Mouse (Mus musculus) lung, adult 18-20 months (tissue): ENCODE results near the gene Slmap.
A peak's percentile ranks its signal among the peaks of the same experiment; 100 is the strongest.
"Not testable (repeated sequence)": the region's sequence is repeated elsewhere in the genome, so short reads cannot be mapped to it uniquely, and the experiment has no call there.

Source experiments
- DNase-seq, 2 experiments: peaks; one replicate each; pipeline ENCODE4 v3.0.0; 2022; ENCODE audit warnings: mixed read lengths in 2 of 2

Gene Slmap

DNA sequence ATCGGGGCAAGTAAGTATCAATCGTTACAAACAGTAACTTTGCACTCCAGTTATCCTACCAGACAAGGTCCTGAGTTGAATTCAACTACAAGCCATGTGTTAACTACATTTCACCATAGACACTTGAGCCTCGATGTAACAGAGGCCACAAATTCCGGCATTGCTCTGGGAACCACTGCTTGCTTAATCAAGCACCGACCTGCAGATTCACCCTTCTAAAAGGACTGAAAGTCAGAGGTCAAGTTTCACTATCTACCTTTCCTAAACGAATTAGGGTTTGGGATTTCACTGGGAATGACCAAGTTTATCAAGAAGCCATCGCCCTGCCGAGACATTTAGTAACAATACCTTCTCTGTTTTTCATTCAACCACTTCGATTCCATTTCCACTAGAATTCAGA, 2.0 kb downstream of the Slmap start:
- DNase-seq = peak in 1 of 2 experiments; percentile 21

DNA sequence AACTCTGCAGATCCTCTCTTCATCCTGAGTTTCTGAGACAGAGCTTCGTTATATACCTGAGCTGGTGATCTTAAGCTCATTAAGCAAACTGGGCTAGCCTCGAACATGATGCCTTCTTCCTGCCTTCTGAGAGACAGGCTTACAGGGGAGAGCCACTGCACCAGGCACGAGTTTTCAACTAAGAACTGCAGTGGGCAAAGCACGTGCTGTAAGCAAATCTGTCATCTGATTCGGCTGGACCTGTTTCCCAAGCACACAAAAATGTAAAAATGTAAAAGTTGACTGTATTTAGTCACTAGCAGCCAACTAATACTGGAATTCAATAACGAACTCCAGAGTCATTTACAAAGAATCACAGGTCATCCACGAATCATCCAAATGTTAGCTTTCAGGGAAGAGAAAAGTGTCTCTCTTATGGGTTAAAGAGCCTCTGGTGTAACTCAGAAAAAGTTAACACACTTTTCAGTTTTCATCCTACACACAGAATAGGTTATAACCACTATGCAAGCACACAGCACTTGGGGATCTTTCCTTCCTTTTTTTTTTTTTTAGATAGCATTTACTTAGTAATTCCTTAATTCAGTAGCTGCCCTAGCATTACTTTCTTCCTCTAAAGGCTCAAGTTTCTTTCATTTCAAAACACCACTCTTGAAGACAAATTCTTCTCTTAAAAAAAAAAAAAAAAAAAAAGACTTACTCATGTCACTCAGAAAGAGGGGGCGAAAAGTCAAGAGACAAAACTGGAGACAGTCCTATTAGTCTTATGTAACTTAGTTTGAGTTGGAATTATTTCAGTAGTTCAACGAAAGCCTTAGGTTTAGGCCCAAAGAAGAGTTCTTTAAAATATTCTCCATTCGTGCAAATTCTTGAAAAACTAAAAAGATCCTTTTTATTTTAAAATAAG, 3.1 kb downstream of the Slmap start:
- no peak for DNase-seq

- peak in 1 of 2 experiments; percentile 33 for DNase-seq
Measured at GRCm38 (mm10) chr14:26530350-26530749, 4.4 kb downstream of the Slmap start.

GRCm38 (mm10) chr14:26528296-26528695, 6.4 kb downstream of the Slmap start:
- DNase-seq = no peak

- DNase-seq = no peak
Measured at GRCm38 (mm10) chr14:26525955-26526354, 8.8 kb downstream of the Slmap start.

- no peak for DNase-seq
Measured at GRCm38 (mm10) chr14:26523082-26523481, 11.6 kb downstream of the Slmap start.

DNA sequence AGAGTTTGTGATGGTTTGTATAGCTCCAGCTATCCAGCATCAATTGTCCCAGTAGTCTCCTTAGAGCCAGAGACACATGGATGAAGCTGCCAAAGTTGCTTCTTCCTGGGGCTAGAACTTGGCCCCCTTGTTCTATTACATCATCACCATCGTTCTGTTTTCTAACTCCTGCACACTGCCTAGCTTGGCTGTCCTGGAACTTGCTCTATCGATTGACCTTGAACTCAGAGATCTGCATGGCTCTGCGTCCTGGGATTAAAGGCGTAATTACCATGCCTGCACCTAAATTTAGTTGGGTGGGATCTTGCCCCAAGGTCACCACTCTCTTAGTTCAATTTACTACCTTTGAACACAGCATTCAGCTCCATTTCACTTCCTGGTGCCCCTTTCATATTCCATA, 14.9 kb downstream of the Slmap start:
- no peak for DNase-seq

DNA sequence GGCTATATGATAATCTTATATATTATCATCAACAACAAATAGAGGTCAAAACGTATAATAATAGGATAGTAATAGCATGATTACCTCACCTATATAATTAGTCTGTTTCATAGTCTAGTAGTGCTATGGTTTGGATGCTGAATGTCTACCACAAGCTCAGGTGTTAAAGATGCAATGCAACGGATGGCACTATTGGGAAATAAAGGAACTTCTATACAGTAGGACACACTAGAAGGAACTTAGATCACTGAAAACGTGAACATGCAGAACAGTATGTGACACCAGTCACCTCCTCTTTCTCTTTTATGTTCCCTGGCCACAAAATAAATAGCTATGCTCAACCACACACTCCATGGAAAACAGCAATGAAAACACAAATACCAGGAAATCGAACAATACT, 16.9 kb downstream of the Slmap start:
- DNase-seq = no peak

- not testable (repeated sequence) for DNase-seq
Measured at GRCm38 (mm10) chr14:26516232-26516631, 18.5 kb downstream of the Slmap start.

- no peak for DNase-seq
Measured at GRCm38 (mm10) chr14:26515802-26516201, 18.9 kb downstream of the Slmap start.

- no peak for DNase-seq
Measured at GRCm38 (mm10) chr14:26510545-26510944, 24.2 kb downstream of the Slmap start.

GRCm38 (mm10) chr14:26508150-26508549, 26.6 kb downstream of the Slmap start:
- no peak for DNase-seq

DNA sequence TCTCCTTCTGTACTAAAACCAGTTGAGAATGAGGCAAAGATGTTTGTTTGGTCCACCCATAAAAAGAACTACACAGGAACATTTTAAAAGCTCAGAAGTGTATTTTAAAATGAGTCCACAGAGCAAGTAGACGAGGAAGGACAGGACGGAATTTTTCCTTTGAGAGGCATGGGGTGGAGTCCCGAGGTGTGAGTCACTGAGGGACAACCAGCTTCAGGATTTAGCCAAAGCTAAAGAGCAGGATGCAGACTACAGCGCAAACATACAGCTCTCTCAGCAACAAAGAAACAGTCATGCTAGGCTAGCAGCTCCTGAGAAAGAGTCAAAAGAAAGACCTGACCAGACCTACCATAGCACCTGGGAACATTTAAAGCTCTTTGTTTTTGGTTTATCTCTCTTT, 27.4 kb downstream of the Slmap start:
- DNase-seq = peak; percentile 24 to 48

DNA sequence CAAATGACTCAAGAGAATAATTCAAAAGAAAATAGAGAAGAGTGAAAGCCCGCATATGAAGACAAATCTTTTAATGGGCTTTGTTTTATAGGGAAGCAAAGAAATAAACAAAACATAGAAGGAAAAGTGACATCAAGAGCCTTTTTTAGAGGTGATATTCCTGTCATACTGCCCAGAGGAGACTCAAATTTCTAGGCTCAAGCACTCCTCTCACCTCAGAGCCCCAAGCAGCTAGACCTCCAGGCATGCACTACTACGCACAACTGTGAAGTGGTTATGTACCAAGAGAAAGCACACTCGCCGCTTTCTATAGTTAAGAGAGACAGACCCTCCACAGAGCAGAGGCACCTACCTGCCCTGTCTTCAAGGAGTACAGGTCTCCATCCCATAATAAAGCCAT, 30.2 kb downstream of the Slmap start:
- no peak for DNase-seq

GRCm38 (mm10) chr14:26500136-26500933, 34.4 kb downstream of the Slmap start:
- DNase-seq = no peak

DNA sequence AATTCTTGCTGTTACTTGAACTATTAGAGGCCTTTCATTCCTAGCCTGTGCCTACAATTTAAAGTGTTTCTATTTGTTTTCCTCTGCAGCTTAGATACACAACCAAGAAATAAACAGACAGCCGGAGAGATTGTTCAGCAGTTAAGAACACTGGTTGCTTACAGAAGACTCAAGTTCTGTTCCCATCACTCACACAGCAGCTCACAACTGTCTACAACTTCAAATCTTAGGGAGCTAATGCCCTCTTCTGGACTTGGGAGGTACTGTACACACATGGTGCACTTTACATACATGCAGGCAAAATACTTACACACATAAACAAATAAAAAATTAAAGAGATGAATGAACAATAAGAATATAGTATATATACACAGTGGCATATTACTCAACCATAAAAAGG, 39.7 kb downstream of the Slmap start:
- no peak for DNase-seq

DNA sequence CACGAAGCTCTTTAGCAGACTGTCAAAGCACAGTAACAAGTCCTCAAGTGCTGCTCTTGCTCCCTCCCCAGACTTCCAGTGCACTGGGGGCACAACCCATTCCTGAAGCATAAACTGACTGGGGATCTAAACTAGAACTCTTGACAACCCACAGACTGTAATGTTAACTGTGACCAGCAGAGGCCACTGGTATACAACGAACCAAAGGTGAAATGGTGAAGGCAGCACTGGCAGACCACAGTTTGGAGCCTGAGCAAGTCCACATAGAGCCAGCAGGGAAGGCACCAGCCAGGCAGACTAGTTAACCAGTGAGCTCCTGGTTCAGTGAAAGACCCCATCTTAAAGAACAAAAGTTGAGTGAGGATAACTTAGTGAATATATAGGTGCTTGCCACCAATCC, 43.6 kb downstream of the Slmap start:
- peak; percentile 73 to 77 for DNase-seq

GRCm38 (mm10) chr14:26488329-26489020, 46.3 kb downstream of the Slmap start:
- peak in 1 of 2 experiments; percentile 23 for DNase-seq

DNA sequence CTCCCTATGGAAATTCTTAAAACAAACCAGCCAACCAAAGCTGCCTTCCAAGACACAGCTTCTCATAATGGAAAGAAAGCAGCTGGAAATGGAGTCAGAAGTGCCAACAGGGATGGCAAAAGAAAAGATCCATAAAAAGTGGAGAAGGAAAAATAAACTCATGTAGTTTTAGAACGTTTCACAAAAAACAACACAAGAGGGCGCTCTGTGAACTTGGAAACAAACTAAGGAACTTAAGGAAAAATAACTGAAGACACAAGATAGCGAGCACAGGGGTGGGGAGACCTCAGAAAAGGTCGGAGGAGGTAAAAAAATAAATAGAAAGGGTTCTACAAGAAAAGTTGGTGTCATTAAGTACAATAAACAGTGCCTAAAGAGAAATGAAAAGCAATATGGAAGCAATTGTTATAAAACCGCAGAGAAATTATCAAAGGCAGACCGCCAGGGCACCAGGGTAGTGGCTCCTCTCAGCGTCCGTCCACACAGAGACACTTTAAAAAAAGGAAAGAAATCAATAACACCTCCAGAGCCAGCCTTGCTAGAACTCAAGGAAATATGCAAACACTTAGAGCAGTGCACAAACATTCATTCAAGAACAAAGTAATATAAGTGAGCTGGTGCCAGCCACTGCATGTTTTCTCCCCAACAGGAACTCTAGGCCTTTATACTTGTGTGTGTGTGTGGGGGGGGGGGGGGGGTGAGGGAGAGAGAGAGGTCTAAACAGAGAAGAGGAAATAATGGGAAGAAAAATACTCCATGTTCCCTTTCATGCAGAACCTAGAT, 48.1 kb downstream of the Slmap start:
- DNase-seq = peak; percentile 22 to 51

GRCm38 (mm10) chr14:26481457-26481856, 53.3 kb downstream of the Slmap start:
- DNase-seq = no peak

GRCm38 (mm10) chr14:26477738-26478137, 57.0 kb downstream of the Slmap start:
- DNase-seq = no peak

- no peak for DNase-seq
Measured at GRCm38 (mm10) chr14:26476391-26476790, 58.3 kb downstream of the Slmap start.
